Mouse (Mus musculus) hindlimb bud, embryonic 11.5 days (tissue): ENCODE results near the gene Calhm3.

ENCODE experiments used
- DNase-seq: peaks from one replicate; pipeline ENCODE4 v3.0.0-alpha.2; 2012; ENCODE audit warnings: low read depth, low spot score; ENCODE audit errors: extremely low spot score

Calhm3 gene

GRCm38 (mm10) chr19:47122802-47123201 lies 34.8 kb downstream of the Calhm3 start:
- no peak for DNase-seq

- no peak for DNase-seq
These were observed 36.5 kb downstream of the Calhm3 start for GRCm38 (mm10) chr19:47121054-47121453.

- no peak for DNase-seq
These were observed 38.9 kb downstream of the Calhm3 start for GRCm38 (mm10) chr19:47118634-47119033.

- DNase-seq: no peak
These were observed 52.8 kb downstream of the Calhm3 start for GRCm38 (mm10) chr19:47104641-47105271.
